Mouse (Mus musculus) MEL (cell line): ENCODE results near the gene Gpr119. TPM values are rescaled to one million over a fixed set of nuclear protein-coding genes. Genes with fewer than 3 reads are reported as not detected.
A peak's percentile ranks its signal among the peaks of the same experiment; 100 is the strongest.

Experiments
- DNase-seq: peaks from one replicate; pipeline ENCODE4 v3.0.0; 2011; ENCODE audit warnings: low read depth, low spot score
- H3K27ac ChIP-seq: 2 replicates; pipeline ENCODE4 v1.5.1; 2012; ENCODE audit warnings: low read depth, mild to moderate bottlenecking, control low read depth, low read length, moderate library complexity; ENCODE audit not compliant: control insufficient read depth
- H3K27me3 ChIP-seq, 2 experiments: fragments of 150-350 bp in 1 of 2; sonication (generic) in 1 of 2; 2 replicates each; pipeline ENCODE4 v1.6.1; 2012; ENCODE audit warnings: low read length in 2 of 2, mild to moderate bottlenecking in 2 of 2, improper control_type of control experiment in 1 of 2, moderate library complexity in 1 of 2; ENCODE audit not compliant: insufficient read depth in 2 of 2, control insufficient read depth in 1 of 2
- H3K36me3 ChIP-seq, 2 experiments: 2 replicates each; pipeline ENCODE4 v1.6.1; 2012 to 2014; ENCODE audit warnings: low read length in 2 of 2, improper control_type of control experiment in 1 of 2, inconsistent platforms in 1 of 2, mild to moderate bottlenecking in 1 of 2; ENCODE audit not compliant: insufficient read depth in 2 of 2, control insufficient read depth in 1 of 2
- H3K4me1 ChIP-seq, 2 experiments: fragments of 150-350 bp in 1 of 2; sonication (generic) in 1 of 2; 2 replicates each; pipeline ENCODE4 v1.6.1; 2012; ENCODE audit warnings: low read length in 2 of 2, improper control_type of control experiment in 1 of 2, mild to moderate bottlenecking in 1 of 2; ENCODE audit not compliant: insufficient read depth in 2 of 2, control insufficient read depth in 1 of 2
- H3K4me3 ChIP-seq, 2 experiments: fragments of 150-350 bp in 1 of 2; sonication (generic) in 1 of 2; 2 replicates each; pipeline ENCODE4 v1.5.1; 2012; ENCODE audit warnings: low read depth in 2 of 2, low read length in 2 of 2, mild to moderate bottlenecking in 2 of 2, moderate library complexity in 2 of 2, control low read depth in 1 of 2, improper control_type of control experiment in 1 of 2; ENCODE audit not compliant: control insufficient read depth in 1 of 2, insufficient read depth in 1 of 2
- H3K79me2 ChIP-seq: 2 replicates; pipeline ENCODE4 v1.6.1; 2012; ENCODE audit warnings: mild to moderate bottlenecking, low read length, moderate library complexity; ENCODE audit not compliant: control insufficient read depth, poor library complexity, insufficient read depth
- H3K9ac ChIP-seq: 2 replicates; pipeline ENCODE4 v1.6.1; 2012; ENCODE audit warnings: low read depth, mild to moderate bottlenecking, control low read depth, low read length, moderate library complexity; ENCODE audit not compliant: control insufficient read depth, poor library complexity, severe bottlenecking
- H3K9me3 ChIP-seq: fragments of 150-350 bp; sonication (generic); replicated peaks from 2 replicates; pipeline ENCODE4 v1.6.1; 2012; ENCODE audit warnings: mild to moderate bottlenecking, low read length, improper control_type of control experiment, moderate library complexity; ENCODE audit not compliant: insufficient read depth
- CTCF ChIP-seq, 3 experiments: IDR thresholded peaks in 2 of 3; conservative IDR thresholded peaks in 1 of 3; 2 replicates each; pipeline ENCODE4 v1.5.1; 2011 to 2012; ENCODE audit warnings: low read length in 3 of 3, low read depth in 2 of 3, mild to moderate bottlenecking in 2 of 3, improper control_type of control experiment in 1 of 3, inconsistent platforms in 1 of 3, mixed read lengths in 1 of 3, moderate library complexity in 1 of 3; ENCODE audit not compliant: control insufficient read depth in 1 of 3, insufficient read depth in 1 of 3, poor library complexity in 1 of 3, severe bottlenecking in 1 of 3
- ELF1 ChIP-seq: IDR thresholded peaks from 2 replicates; pipeline ENCODE4 v1.6.1; 2014; ENCODE audit warnings: low read depth, mild to moderate bottlenecking, inconsistent platforms, low read length, improper control_type of control experiment, moderate library complexity
- EP300 ChIP-seq, 2 experiments: IDR thresholded peaks; 2 replicates each; pipeline ENCODE4 v1.6.1; 2011; ENCODE audit warnings: improper control_type of control experiment in 2 of 2, low read length in 2 of 2, low read depth in 1 of 2, mild to moderate bottlenecking in 1 of 2
- ETS1 ChIP-seq: IDR thresholded peaks from 2 replicates; pipeline ENCODE4 v1.6.1; 2012; ENCODE audit warnings: low read depth, mild to moderate bottlenecking, inconsistent platforms, low read length, improper control_type of control experiment, moderate library complexity
- GABPA ChIP-seq: IDR thresholded peaks from 2 replicates; pipeline ENCODE4 v1.6.1; 2012; ENCODE audit warnings: low read depth, mild to moderate bottlenecking, inconsistent platforms, low read length, improper control_type of control experiment, moderate library complexity
- MYC ChIP-seq: IDR thresholded peaks from 2 replicates; pipeline ENCODE4 v1.6.1; 2011; ENCODE audit warnings: low read depth, mild to moderate bottlenecking, low read length, improper control_type of control experiment, moderate library complexity
- NELFE ChIP-seq: IDR thresholded peaks from 2 replicates; pipeline ENCODE4 v1.6.1; 2011; ENCODE audit warnings: low read depth, low read length, improper control_type of control experiment
- POLR2AphosphoS2 ChIP-seq: IDR thresholded peaks from 2 replicates; pipeline ENCODE4 v1.6.1; 2011; ENCODE audit warnings: low read length, improper control_type of control experiment
- TAL1 ChIP-seq: IDR thresholded peaks from 2 replicates; pipeline ENCODE4 v1.6.1; 2012; ENCODE audit warnings: mild to moderate bottlenecking, inconsistent platforms, low read length, moderate library complexity, mixed read lengths
- TBP ChIP-seq: IDR thresholded peaks from 2 replicates; pipeline ENCODE4 v1.8.0; 2011; ENCODE audit warnings: low read depth, low read length, improper control_type of control experiment
- TCF12 ChIP-seq: IDR thresholded peaks from 2 replicates; pipeline ENCODE4 v1.6.1; 2014; ENCODE audit warnings: low read depth, mild to moderate bottlenecking, inconsistent platforms, low read length, improper control_type of control experiment, moderate library complexity
- USF2 ChIP-seq, 2 experiments: IDR thresholded peaks; 2 replicates each; pipeline ENCODE4 v1.6.1; 2011 to 2012; ENCODE audit warnings: improper control_type of control experiment in 2 of 2, low read length in 2 of 2, borderline replicate concordance in 1 of 2, inconsistent platforms in 1 of 2, low read depth in 1 of 2, mild to moderate bottlenecking in 1 of 2; ENCODE audit not compliant: insufficient read depth in 1 of 2
- polyA plus RNA-seq, 2 experiments: library from polyadenylated mRNA; stranded (reverse) in 1 of 2; unstranded in 1 of 2; fragments of >175 nt in 1 of 2; fragments of >200 nt in 1 of 2; gene quantifications; 2 replicates each; pipeline versions ENCODE4 v1.2.1 to v1.2.4; 2012; ENCODE audit warnings: low replicate concordance in 2 of 2, low read depth in 1 of 2; ENCODE audit not compliant: insufficient read length in 2 of 2, insufficient read depth in 1 of 2, missing spikeins in 1 of 2
- total RNA-seq: library from RNA; depleted of rRNA; stranded (reverse); fragments of 300-350 nt; gene quantifications from 2 replicates; pipeline ENCODE4 v1.2.3, GENCODE M21; 2012; rRNA removed

Gene Gpr119
- total and polyA plus RNA-seq, 3 experiments: not detected

GRCm38 (mm10) chrX:48623049-48623378 lies 51.3 kb downstream of the Gpr119 start:
- peak overlapping the region; percentile 87 for H3K27ac ChIP-seq
- peak; percentile 1; the same call in 1 of the 2 replicates for TF ChIP-seq NELFE
- peak; percentile 29; the same call in 1 of the 2 replicates for TF ChIP-seq ETS1
- TF ChIP-seq EP300 (IDR thresholded peaks at IDR 0.05; ENCODE audit: low read depth in 1 of 2, low read length in 2 of 2): peak in 1 of 2 experiments; percentile 24; a peak in 1 of 4 replicates
- TF ChIP-seq TCF12: 0 out of 2 replicates have a peak, but pooled peaks have one; percentile 7
- no peak for TF ChIP-seq MYC
- no peak for TF ChIP-seq CTCF (IDR thresholded peaks at IDR 0.05 in 2 of 3, conservative IDR thresholded peaks at IDR 0.05 in 1 of 3; ENCODE audit: control insufficient read depth in 1 of 3, insufficient read depth in 1 of 3, low read depth in 2 of 3, low read length in 3 of 3, poor library complexity in 1 of 3, severe bottlenecking in 1 of 3)
- TF ChIP-seq ELF1: no peak
- 0 out of 2 replicates have a peak, but pooled peaks have one; percentile 53 for TF ChIP-seq TBP
- TF ChIP-seq USF2 (IDR thresholded peaks at IDR 0.05; ENCODE audit: borderline replicate concordance in 1 of 2, insufficient read depth in 1 of 2, low read depth in 1 of 2, low read length in 2 of 2): no peak
- TF ChIP-seq GABPA: no peak
- TF ChIP-seq POLR2AphosphoS2: no peak
- no peak for TF ChIP-seq TAL1
- DNase-seq: no peak
- peak overlapping the region; percentile 74 for H3K9ac ChIP-seq
- H3K36me3 ChIP-seq: no peaks in the 10 kb centered on the region; a peak in 1 of 4 replicates
- H3K9me3 ChIP-seq: no peaks in the 10 kb centered on the region
- no peaks in the 10 kb centered on the region for H3K27me3 ChIP-seq
- no peaks in the 10 kb centered on the region; a peak in 1 of 4 replicates for H3K4me1 ChIP-seq
- no peaks in the 10 kb centered on the region for H3K79me2 ChIP-seq
- peak overlapping the region; percentile 72 to 91 for H3K4me3 ChIP-seq

Other genes with a start within 250 kb of the Gpr119 start
- 3.4 and 4.0 TPM in 2 replicates for gene Elf4, start 211.3 kb downstream of the Gpr119 start, total RNA-seq
- gene Elf4, start 211.3 kb downstream of the Gpr119 start, polyA plus RNA-seq: 10 to 100 TPM in 1 of 2 experiments, not detected in 1; 15.3 TPM
- gene Aifm1, start 160.9 kb downstream of the Gpr119 start, total RNA-seq: 69.1 and 76.1 TPM in 2 replicates
- 10 to 100 TPM in 1 of 2 experiments, not detected in 1; 99.1 TPM for gene Aifm1, start 160.9 kb downstream of the Gpr119 start, polyA plus RNA-seq
- not detected in 2 replicates for gene Rab33a, start 155.2 kb downstream of the Gpr119 start, total RNA-seq
- gene Rab33a, start 155.2 kb downstream of the Gpr119 start, polyA plus RNA-seq: under 1 TPM in 1 of 2 experiments, not detected in 1; 0.46 TPM
- 12.2 and 14.2 TPM in 2 replicates for gene Zfp280c, start 80.0 kb downstream of the Gpr119 start, total RNA-seq
- 10 to 100 TPM in 1 of 2 experiments, not detected in 1; 16.7 TPM for gene Zfp280c, start 80.0 kb downstream of the Gpr119 start, polyA plus RNA-seq
- 5.9 and 6.9 TPM in 2 replicates for gene Slc25a14, start 51.1 kb downstream of the Gpr119 start, total RNA-seq
- gene Slc25a14, start 51.1 kb downstream of the Gpr119 start, polyA plus RNA-seq: 1 to 10 TPM in 1 of 2 experiments, not detected in 1; 5.8 TPM
- gene Rbmx2, start 20.5 kb upstream of the Gpr119 start, total RNA-seq: 18.6 and 21.2 TPM in 2 replicates
- gene Rbmx2, start 20.5 kb upstream of the Gpr119 start, polyA plus RNA-seq: 10 to 100 TPM in 1 of 2 experiments, not detected in 1; 17.0 TPM
- not detected in 2 replicates for gene Gm595, start 203.2 kb upstream of the Gpr119 start, total RNA-seq
- not detected for gene Gm595, start 203.2 kb upstream of the Gpr119 start, polyA plus RNA-seq